Mouse (Mus musculus) urinary bladder, adult 18-20 months (tissue): ENCODE data around the gene Foxd1.
A peak's percentile ranks its signal among the peaks of the same experiment; 100 is the strongest.

Source experiments
- DNase-seq, 2 experiments: peaks; one replicate each; pipeline ENCODE4 v3.0.0; 2022; ENCODE audit warnings: low spot score in 2 of 2, mixed read lengths in 2 of 2

Foxd1 gene

DNA sequence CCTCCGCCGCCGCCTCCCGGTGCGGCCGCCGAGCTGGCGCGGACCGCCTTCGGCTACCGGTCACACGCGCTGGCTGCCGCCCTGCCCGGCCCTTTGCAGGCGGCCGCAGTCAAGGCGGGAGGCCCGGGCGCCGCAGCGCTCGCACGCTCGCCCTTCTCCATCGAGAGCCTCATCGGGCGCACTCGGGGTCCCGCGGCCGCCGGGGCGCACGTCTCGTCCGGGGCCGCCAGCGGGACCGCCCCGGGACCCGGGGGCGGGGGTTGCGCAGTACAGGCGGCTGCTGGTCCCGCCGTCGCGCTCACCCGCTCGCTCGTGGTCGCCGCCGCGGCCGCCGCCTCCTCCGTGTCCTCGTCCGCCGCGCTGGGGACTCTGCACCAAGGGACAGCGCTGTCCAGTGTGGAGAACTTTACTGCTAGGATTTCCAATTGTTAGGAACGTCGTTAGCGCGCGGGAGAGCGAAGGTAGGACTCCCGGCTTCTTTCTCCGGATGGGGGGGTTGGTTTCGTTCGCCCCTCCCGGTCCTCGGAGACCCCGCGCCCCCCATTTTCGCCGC, 1.6 kb downstream of the Foxd1 start:
- DNase-seq: peak in 1 of 2 experiments; percentile 30

DNA sequence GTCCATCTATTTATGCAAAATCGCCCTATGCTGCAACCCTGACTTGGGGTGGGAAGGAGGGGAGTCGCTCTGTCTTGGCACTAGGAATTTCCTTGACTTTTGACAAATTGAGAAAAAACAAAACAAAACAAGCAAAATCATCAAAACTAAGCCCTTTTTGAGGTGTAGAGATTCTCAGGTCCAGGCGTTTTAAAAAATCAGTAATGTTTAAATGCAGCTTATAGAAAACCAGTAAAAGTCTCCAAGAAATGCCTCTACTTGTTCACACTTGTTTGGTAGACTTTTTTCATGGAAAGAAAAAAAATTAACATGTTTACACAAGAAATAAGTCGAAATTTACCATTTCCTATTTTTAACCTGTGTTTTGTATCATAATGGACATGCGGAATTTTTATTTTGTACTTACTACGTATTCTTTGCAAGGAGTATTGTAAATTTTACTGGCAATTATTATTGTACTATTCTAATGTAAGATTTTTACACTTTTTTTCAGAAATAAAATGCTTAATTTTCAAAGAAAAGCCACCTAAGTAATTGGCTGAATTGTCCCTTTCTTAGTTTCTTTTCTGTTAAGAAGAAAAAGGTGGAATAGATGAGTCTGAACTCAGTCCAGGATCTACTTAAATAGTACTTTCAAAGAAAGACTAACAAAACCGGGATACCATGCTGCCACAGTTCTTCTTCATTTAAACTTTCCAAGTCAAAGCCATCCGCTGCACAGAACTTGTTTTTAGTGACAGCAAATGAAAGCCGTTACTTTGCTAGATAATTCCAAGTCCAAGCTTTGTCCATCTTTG, 2.3 kb downstream of the Foxd1 start:
- no peak for DNase-seq

DNA sequence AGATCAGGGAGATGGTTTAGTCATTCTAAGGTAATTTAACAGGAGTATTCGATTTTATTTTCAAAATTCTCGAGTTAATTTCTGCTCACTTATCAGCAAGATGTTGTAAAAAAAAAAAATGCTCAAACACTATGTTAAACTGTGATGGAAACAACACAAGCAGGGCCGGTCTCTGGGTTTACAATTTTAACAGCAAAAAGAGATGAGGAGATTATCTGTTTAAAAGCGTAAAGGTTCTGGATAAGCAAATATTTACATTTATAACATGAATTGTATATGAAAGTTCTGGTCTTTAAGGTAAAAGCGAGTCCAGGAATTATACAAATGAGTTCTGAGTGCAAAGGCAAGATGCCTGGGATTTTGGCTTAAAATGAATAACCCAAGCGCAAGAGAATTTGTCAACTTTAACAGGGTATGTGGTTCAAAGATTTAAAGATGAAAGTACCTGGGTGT, 3.0 kb downstream of the Foxd1 start:
- no peak for DNase-seq

DNA sequence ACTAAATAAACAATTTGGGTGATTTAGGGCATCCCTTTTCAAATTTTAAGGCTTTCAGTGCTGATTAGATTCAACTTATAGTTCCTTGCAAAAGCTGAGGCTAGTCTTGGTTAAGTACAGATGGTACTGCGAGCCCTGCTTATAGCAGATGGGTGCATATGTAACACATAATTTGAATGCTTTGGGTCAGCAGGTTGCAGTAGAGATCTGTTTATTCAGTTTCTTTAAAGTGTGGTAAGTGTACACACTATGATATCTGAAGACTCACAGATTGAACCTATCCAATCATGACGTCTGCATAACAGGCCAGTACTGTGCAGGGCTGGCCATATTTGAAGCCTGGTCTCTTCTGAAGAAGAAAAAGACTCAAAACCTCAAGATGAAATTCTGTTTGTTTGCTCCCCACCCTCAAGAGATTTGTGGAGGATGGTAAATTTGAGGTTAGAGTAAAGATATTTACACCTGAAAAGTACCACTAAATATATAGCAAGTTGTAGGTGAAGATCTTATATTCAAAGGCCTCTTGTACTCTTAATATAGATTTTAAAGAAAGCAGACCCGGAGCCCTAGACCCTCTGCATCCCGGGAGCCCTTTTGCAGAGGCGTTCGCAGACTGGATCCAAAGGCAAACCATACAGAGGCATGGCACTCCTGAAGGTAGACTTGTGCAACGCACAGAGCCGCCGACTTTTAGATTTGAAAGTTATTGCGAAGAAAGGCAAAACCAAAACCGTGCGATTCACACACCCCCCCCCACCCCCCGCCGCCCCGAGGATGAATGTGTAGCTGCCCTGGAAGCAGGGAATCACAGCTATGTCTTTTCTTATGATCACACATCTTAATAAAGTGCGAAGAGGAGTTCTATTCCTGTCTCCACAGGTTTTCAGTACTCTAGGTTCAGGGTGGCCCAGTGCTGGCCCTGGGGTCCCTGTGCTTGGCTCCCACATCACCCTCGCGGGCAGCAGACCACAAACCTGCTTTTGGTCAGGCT, 3.7 kb downstream of the Foxd1 start:
- no peak for DNase-seq

DNA sequence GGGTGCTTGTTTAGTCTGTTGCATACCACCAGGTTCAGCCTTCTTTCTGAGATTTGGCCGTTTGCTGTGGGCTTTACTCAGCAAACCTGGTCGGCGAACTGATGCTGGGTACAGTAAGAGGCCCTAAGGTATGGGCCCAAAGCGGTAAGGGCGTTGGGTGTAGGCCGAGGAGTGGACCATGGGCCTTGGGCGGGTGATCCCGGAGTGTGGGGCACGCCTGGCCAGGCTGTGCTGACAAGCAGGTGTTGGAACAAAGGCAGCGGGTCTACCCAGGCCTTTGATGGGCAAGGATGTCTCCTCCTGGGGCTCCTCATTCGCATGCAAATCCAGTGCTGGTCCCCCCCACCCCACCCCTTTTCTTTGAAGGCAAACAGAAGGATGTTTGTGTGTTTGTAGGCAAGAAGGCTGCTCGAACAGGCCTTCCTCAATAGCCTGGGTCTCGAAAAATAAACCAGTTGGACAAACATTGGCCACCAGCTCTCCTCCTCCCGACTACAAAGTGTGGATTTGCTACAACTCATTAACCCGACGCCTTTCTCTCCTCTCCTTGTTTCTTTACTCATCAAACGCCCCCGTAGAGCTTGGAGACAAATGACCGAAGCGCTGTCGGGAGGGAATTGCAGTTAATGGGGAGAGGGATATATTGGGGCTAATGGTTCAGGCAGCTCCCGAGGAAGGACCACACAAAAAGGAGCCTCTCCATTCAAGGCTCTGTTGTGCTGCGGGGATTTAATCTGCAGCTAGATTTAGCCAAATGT, 4.6 kb downstream of the Foxd1 start:
- no peak for DNase-seq

DNA sequence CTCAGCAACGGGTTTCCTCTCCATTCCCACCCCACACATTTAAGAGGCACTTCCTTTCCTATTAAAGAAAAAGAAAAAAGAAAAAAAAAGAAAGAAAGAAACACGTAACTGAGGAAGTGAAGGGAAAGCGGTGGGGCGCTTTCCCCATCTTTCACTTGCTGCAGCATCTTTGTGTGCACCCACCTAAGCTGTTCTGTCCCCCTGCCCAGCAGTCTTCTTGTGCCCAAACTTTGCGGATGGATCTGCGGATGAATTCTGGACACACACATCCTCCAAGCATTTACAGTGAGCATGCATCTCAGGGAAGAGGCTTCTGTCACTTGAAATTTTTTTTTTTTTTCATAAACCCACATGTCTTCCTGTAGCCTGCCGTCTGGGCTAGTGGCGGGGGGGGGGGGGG, 5.3 kb downstream of the Foxd1 start:
- DNase-seq: no peak

DNA sequence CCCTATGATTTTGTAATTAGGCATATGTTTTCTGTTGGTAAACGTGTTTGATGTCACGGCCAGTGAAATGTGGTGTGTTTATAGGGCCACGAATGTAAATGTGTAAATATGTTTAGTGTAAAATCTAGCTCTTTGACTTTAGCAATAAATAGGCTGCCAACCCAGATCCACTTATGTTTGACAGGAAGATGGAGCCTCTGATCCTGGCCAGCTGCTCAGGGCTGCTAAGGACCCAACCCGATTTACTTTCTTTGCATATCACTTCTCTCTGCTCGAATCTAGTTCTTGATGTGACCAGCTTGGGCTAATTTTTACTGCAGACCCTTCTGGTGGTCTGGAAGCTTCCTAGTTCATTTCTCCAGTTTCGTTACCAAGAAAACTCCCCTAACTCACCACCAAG, 6.3 kb downstream of the Foxd1 start:
- DNase-seq: no peak

DNA sequence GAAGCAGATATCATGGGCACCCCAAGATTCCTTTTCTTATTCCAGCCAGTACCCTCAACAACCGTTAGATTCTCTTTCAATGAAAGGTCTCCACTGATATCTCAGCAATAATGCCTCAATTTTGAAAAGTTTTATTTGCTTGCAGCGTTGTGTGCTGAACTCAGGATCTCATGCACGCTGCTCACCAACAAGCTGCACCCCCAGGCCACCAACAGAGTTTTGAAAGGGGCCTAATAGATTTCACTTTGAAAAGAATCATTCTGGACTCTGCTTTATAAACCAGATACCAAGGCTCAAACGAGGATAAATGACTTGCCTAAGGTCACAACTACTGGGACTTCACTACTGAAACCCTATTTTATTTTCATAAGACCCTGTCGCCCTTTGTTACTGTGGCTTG, 7.1 kb downstream of the Foxd1 start:
- no peak for DNase-seq

DNA sequence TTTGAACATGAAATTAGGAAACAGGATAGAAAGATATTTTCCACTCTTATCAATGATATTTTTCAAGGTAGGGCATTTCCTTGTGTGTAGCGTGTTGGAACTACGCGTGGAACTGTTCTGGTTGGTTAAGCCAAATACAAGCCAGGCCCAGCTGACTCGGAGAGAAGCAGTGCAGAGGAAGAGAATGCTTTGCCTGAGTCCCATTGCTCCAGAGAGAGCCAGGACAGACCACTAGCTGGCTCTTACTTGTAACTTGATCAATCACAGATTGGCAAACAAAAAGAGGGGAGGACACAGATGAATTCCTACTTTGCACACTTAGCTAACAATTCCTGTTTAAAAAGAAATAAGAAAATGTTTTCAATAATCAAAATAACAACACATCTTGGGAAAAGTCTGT, 9.0 kb downstream of the Foxd1 start:
- no peak for DNase-seq

DNA sequence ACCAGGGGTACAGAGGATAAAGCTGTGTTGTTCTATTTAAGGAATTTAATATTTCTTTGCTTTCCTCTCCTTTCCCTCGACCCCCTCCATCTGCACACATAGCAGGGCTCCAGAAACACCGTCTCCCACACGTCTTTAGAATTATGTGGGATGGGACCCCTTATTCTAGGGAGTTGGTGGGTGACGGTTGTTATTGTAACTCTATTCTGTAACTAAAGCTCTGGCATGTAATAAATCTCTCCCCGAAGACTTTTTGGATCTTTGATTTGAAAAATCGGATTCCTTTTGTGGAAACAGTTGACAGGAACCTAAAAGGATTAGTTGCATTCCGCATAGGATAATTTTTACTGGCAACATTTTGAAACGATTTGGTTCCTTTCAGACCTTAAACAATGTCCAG, 11.0 kb downstream of the Foxd1 start:
- DNase-seq: no peak

DNA sequence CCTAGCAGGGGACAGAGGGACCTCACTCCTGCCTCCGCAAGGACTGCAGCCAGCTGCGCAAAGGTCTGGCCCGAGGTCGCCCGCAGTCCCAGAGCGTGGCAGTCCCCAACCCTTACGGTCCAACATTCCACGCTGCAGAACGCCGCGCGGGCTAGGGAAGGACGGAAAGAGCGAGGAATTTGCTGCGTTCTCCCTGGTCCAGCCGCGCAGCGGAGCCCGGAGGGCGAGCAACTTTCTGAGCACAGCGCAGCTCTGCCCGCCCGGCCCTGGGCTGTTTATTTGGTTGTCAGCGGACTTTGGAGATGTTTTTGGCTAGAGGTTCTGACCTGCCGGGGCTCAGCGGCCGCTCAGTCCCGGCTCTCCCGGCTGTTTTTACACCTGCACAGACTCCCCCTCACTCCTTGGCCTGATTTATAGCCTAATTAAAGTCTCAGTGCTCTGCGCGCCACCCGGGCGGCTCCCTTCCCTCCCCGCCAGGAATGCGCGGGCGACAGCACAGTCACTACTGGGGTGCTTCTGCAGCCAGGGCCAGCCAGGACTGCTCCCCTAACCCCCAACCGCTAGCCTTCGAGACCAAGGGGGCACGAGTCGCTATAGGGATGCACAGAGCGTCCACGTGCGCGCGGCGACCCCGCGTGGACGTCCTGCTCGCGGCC, 11.9 kb downstream of the Foxd1 start:
- DNase-seq: no peak

DNA sequence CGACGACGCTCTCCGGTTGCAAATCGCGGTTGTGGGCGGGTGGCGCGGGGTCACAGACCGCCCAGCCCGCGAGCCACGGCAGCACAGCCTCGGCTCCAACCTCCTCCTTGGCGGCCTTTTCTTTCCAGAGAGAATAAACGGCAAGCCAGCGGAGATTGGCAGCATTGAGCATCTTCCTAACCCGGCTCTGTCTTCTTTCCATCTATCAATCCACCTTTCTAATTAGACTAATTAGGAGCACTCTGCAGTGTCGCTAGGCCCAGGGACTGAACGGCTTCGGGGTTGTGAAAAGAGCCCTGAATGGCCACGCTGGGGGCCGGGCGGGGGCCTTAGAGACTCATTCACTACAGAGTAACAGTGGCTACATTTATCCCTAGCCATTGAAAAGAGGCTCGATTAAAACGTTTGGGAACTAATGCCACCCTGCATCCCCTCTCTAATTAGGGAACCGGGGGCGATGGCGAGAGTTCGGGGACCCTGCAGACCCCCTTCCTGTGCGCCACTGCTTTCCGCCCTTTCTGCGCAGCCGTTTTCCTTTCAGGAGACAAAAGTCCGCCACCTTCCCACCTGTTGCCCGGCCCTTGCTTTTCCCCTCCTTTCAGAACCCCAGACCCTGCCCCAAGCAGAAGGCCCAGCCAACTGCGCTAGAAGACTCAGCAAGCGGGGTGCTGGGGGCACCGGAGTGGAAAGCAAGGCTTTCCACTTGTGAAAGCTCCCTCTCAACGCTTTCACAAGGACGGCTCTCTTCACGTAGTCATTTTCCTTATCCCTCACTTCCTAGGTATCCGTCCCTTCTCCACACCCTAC, 12.6 kb downstream of the Foxd1 start:
- DNase-seq: no peak

DNA sequence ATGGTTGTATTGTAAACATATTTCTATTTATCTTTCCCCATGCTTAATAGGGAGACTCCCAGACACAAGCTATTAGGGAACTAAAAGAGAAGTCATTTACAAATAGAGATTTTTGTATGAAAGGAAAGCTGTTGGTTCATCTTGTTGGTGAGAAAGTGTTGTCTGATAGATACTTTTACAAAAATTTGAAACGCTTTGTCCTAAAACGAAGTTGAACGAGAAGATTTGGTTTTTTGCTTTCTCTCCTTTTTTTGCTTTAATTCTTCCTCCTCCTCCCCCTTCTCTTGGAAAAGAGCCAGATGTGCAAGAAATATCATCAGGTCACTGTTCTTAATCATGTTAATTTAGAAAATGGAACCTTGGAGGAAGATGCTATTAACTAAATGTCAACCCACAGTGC, 13.6 kb downstream of the Foxd1 start:
- no peak for DNase-seq

DNA sequence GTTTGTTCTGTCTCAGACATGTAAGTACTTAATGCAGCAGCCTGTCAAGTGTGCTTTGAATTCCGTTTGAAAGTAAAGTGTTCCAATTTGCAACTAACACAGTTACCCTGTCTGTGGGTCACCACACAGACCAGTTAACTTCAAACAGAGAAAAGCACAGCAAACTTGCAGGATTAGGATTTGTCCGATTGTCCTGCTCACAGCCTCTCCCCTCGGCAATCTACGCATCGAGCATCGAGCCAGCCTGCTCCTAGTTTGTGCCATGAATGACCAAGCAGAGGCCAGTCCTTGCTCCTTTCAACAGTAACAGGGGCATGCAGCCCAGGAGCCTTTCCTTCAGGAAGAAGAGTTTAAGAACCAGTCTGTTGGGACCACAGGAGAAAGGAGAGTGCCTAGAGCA, 15.0 kb downstream of the Foxd1 start:
- DNase-seq: no peak

DNA sequence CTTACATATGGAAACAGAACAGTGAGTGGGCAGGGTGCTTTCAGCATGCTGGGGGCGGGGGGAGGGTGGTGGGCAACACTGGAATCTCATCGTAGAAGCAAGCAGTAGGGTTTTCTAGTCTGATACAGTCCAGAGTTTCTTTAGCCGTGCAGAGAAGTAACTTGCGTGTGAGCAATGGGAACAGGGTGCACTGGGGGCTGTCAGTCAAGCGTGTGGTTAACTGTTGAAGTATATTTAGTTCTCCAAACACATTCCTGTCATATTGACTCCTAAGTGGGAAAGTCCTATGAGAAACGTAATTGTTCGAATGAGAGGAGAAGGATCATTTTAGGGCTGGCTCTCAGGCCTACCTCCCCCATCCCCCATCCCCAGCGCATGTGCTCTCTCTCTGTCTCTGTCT, 20.5 kb downstream of the Foxd1 start:
- DNase-seq: no peak

DNA sequence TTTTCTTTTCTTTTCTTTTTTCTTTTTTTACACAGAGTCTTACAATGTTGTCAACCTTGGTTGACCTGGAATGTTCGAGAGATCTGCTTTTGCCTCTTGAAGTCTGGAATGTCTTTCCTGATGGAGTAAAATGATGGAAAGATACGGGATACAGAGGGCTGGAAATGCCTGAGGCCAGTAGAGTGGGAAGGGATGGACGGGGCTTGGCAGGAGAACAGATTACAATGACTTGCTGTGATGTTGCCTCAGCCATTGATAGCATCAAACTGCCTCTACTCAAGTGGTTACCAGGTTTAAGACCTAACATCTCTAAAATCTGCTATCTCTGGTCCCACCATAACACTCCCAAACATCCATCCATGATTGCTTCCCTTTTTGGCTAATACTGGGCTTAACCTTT, 20.9 kb downstream of the Foxd1 start:
- no peak for DNase-seq

DNA sequence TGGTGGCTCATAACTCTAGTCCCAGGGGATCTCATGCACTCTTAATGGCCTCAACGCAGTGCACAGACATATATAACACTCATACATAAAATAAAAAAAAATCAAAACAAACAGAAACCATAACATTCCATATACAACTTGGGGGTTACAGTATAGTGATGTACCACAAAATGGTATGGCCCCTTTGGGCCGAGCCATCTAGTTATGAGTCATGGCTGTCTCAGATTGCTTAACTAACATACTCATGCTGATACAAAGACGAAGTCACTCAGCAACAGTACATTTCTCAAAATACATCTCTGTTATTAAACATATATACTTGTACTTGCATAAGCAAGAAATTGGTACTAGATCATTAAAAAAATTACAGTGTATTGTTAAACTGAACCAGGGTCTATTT, 23.7 kb downstream of the Foxd1 start:
- no peak for DNase-seq

DNA sequence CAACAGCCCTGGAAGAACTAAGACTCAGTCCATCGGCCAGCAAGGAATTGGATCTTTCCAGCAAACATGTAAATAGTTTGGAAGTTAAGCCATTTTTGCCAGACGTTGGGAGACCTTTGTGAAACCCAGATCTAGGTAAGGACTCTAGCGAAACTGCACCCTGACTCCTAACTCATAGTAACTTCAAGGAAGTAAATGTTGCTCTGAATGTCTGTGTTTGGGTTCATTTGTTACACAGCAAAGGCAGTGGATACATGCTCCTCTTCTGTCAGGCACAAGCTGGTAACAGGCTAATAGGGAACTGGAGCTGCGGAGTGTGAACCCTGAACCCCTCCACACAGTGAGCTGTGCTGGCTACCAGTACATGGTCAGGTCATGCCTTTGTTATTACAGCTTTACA, 28.7 kb downstream of the Foxd1 start:
- no peak for DNase-seq

DNA sequence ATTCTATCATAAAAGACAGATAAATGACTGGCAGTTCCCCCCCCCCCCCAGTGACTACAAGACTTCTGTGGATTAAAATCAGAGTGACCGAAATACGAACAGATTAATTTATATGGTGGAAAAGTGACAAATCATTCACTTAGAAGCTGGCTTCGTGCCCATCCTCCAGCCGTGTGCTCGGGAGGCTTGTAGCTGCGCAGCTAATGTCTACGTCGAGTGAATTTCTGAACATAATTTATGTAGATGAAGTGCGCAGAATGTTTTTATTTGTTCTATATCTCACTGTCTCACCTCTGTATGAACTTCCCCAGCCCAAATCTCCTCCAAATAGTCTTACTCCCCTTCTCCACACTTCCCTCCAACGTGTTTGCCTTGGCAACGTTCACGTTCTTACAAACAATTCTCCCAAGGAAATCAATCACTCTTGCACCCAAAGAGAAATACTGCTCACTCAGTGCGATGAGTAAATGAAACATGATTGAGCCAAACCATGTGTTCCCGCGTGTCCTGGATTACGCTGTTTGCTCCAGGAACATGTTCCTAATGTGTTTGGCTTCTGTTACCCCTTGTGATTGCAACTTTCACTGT, 30.0 kb downstream of the Foxd1 start:
- no peak for DNase-seq

DNA sequence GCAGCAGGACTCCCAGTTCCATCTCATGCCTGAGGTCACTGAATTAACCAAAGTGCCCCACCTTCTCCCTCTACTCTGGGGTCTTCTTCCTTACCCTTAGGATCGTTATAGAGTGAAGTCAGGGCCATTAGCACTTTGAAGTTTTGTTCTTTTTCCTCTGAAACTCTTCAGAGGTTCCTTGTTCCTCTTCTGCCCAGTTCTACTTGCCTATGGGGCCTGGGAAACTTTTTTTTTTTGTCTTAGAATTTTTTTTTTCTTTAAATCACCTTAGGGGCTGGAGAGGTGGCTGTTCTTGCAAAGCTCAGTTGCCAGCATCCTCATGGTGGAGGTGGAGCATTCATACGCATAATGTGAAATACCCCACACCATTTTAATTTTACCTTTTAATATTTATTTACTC, 31.8 kb downstream of the Foxd1 start:
- DNase-seq: no peak
